Mouse (Mus musculus) lung, adult 2 months (tissue): ENCODE results near the gene Arpc4.

Experiments
- CTCF ChIP-seq: fragments of 200-500 bp; IDR thresholded peaks from 2 replicates; pipeline ENCODE4 v1.5.1; 2011; ENCODE audit warnings: mild to moderate bottlenecking, low read length, control low read depth; ENCODE audit not compliant: insufficient read depth
- POLR2A ChIP-seq: fragments of 200-500 bp; IDR thresholded peaks from 2 replicates; pipeline ENCODE4 v1.6.1; 2011; ENCODE audit warnings: low read depth, mild to moderate bottlenecking, control low read depth, low read length, borderline replicate concordance; ENCODE audit errors: extremely low read depth

DNA sequence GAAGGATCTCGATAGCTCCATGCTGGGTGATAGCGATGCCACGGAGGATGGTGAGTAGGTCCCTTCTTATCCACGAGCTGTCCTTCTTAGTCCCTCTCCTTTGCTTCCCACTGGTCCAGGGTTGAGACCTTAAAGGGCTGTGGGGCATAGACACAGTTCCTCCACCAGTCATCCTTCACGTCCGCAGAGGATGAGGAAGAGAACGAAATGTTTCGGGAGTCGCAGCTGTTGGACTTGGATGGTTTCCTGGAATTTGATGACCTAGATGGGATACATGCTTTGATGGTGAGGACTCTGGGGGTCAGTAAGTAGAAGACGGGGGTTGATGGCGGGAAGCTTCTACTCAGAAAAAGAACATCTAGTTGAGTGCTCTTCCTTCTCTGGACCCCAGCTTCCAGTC lies 16.9 kb downstream of the Arpc4 start:
- no peak for TF ChIP-seq POLR2A
- TF ChIP-seq CTCF = no peak
